Mouse (Mus musculus): ENCODE results near the gene Zfx. TPM values are rescaled to one million over a fixed set of nuclear protein-coding genes. Genes with fewer than 3 reads are reported as not detected.

Zfx gene
- polyA plus RNA-seq, 1 experiment: 4.1 TPM

DNA sequence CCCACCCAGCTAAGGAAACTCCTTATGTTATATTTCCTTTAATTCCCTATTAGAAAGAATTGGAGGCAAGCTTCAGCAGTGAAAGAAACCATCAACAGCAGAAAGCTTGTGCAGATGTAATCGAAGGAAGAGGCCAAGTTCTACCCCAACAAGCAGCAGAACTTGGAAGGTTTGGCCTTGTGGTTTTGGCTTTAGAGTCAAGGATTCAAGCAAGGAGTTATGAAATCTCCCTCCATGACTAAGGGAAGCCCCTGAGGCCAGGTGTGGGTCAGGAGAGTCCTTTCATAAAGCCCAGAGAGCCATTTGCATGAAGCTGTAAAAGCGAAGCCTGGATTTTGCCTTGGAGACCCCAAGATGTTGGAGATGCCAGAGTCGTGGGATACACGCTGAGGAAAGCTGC is 11.6 kb upstream of the Zfx start:
- Histone ChIP-seq H3K27me3 (ENCODE audit: control insufficient read depth, insufficient read depth, low read length) (no peaks in the 10 kb centered on the region), H3K4me3 (ENCODE audit: control insufficient read depth, low read depth, low read length) (no peak overlapping the region), H3K36me3 (ENCODE audit: control insufficient read depth, insufficient read depth, low read length) (no peaks in the 10 kb centered on the region), H3K27ac (ENCODE audit: control insufficient read depth, insufficient read depth, low read depth, low read length) (no peak overlapping the region), H3K4me1 (ENCODE audit: control insufficient read depth, insufficient read depth, low read length) (no peaks in the 10 kb centered on the region)
- no peak for TF ChIP-seq CTCF (IDR thresholded peaks at IDR 0.05; ENCODE audit: control insufficient read depth, insufficient read depth, insufficient replicate concordance, low read depth, low read length)
- TF ChIP-seq POLR2A (IDR thresholded peaks at IDR 0.05; ENCODE audit: control insufficient read depth, low read depth, low read length): no peak

- no peaks in the 10 kb centered on the region for H3K27me3 ChIP-seq (ENCODE audit: control insufficient read depth, insufficient read depth, low read length)
- no peak overlapping the region for H3K4me3 ChIP-seq (ENCODE audit: control insufficient read depth, low read depth, low read length)
- no peak overlapping the region for H3K27ac ChIP-seq (ENCODE audit: control insufficient read depth, insufficient read depth, low read depth, low read length)
- TF ChIP-seq POLR2A (IDR thresholded peaks at IDR 0.05; ENCODE audit: control insufficient read depth, low read depth, low read length) (no peak), CTCF (IDR thresholded peaks at IDR 0.05; ENCODE audit: control insufficient read depth, insufficient read depth, insufficient replicate concordance, low read depth, low read length) (no peak)
- H3K36me3 ChIP-seq (ENCODE audit: control insufficient read depth, insufficient read depth, low read length): no peaks in the 10 kb centered on the region
- H3K4me1 ChIP-seq (ENCODE audit: control insufficient read depth, insufficient read depth, low read length): no peaks in the 10 kb centered on the region
These were observed 10.0 kb upstream of the Zfx start for GRCm38 (mm10) chrX:94133551-94133950.

DNA sequence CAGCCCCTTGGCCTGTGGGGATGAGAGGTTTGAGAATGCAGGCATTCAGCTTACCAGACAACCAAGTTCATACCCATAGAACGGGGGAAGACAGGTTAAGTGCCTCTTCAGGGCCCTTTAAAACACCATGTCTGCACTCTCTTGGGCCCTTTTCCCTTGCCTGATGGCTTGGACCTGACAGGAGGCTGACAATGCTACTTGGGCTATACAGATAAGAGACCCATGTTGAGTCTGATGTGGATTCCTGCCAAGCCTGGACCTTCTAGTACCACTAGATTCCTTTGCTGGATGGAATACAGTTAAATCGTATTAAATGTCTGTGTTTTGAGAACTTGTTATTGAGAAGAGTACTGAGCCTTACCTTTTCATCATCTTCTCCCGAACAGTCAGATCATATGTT is 8.7 kb upstream of the Zfx start:
- TF ChIP-seq POLR2A (IDR thresholded peaks at IDR 0.05; ENCODE audit: control insufficient read depth, low read depth, low read length) (no peak), CTCF (IDR thresholded peaks at IDR 0.05; ENCODE audit: control insufficient read depth, insufficient read depth, insufficient replicate concordance, low read depth, low read length) (no peak)
- Histone ChIP-seq H3K27ac (ENCODE audit: control insufficient read depth, insufficient read depth, low read depth, low read length) (no peak overlapping the region), H3K4me1 (ENCODE audit: control insufficient read depth, insufficient read depth, low read length) (no peaks in the 10 kb centered on the region), H3K36me3 (ENCODE audit: control insufficient read depth, insufficient read depth, low read length) (no peaks in the 10 kb centered on the region), H3K27me3 (ENCODE audit: control insufficient read depth, insufficient read depth, low read length) (no peaks in the 10 kb centered on the region), H3K4me3 (ENCODE audit: control insufficient read depth, low read depth, low read length) (no peak overlapping the region)

- H3K36me3 ChIP-seq (ENCODE audit: control insufficient read depth, insufficient read depth, low read length): no peaks in the 10 kb centered on the region
- H3K4me3 ChIP-seq (ENCODE audit: control insufficient read depth, low read depth, low read length): no peak overlapping the region
- H3K4me1 ChIP-seq (ENCODE audit: control insufficient read depth, insufficient read depth, low read length): no peaks in the 10 kb centered on the region
- H3K27me3 ChIP-seq (ENCODE audit: control insufficient read depth, insufficient read depth, low read length): no peaks in the 10 kb centered on the region
- H3K27ac ChIP-seq (ENCODE audit: control insufficient read depth, insufficient read depth, low read depth, low read length): no peak overlapping the region
- TF ChIP-seq POLR2A (IDR thresholded peaks at IDR 0.05; ENCODE audit: control insufficient read depth, low read depth, low read length): no peak
- TF ChIP-seq CTCF (IDR thresholded peaks at IDR 0.05; ENCODE audit: control insufficient read depth, insufficient read depth, insufficient replicate concordance, low read depth, low read length): no peak
These were observed 6.2 kb upstream of the Zfx start for GRCm38 (mm10) chrX:94129712-94130111.

- Histone ChIP-seq H3K27me3 (ENCODE audit: control insufficient read depth, insufficient read depth, low read length) (no peaks in the 10 kb centered on the region), H3K4me1 (ENCODE audit: control insufficient read depth, insufficient read depth, low read length) (no peaks in the 10 kb centered on the region; the same call in 1 of the 2 replicates), H3K4me3 (ENCODE audit: control insufficient read depth, low read depth, low read length) (no peak overlapping the region), H3K27ac (ENCODE audit: control insufficient read depth, insufficient read depth, low read depth, low read length) (no peak overlapping the region), H3K36me3 (ENCODE audit: control insufficient read depth, insufficient read depth, low read length) (no peaks in the 10 kb centered on the region)
- no peak for TF ChIP-seq CTCF (IDR thresholded peaks at IDR 0.05; ENCODE audit: control insufficient read depth, insufficient read depth, insufficient replicate concordance, low read depth, low read length)
- TF ChIP-seq POLR2A (IDR thresholded peaks at IDR 0.05; ENCODE audit: control insufficient read depth, low read depth, low read length): no peak
These were observed 2.4 kb upstream of the Zfx start for GRCm38 (mm10) chrX:94125950-94126349.

GRCm38 (mm10) chrX:94122709-94123058 is 818 bp downstream of the Zfx start:
- peak overlapping the region; percentile 92 for H3K4me3 ChIP-seq (ENCODE audit: control insufficient read depth, low read depth, low read length)
- H3K27me3 ChIP-seq (ENCODE audit: control insufficient read depth, insufficient read depth, low read length): no peaks in the 10 kb centered on the region
- no peak for TF ChIP-seq CTCF (IDR thresholded peaks at IDR 0.05; ENCODE audit: control insufficient read depth, insufficient read depth, insufficient replicate concordance, low read depth, low read length)
- TF ChIP-seq POLR2A (IDR thresholded peaks at IDR 0.05; ENCODE audit: control insufficient read depth, low read depth, low read length): no peak
- H3K4me1 ChIP-seq (ENCODE audit: control insufficient read depth, insufficient read depth, low read length): no peaks in the 10 kb centered on the region; the same call in 1 of the 2 replicates
- peak overlapping the region; percentile 97 for H3K27ac ChIP-seq (ENCODE audit: control insufficient read depth, insufficient read depth, low read depth, low read length)
- H3K36me3 ChIP-seq (ENCODE audit: control insufficient read depth, insufficient read depth, low read length): no peaks in the 10 kb centered on the region

- peak overlapping the region; percentile 97 for H3K27ac ChIP-seq (ENCODE audit: control insufficient read depth, insufficient read depth, low read depth, low read length)
- no peak for TF ChIP-seq CTCF (IDR thresholded peaks at IDR 0.05; ENCODE audit: control insufficient read depth, insufficient read depth, insufficient replicate concordance, low read depth, low read length)
- peak; percentile 45; the same call in 1 of the 2 replicates for TF ChIP-seq POLR2A (IDR thresholded peaks at IDR 0.05; ENCODE audit: control insufficient read depth, low read depth, low read length)
- no peaks in the 10 kb centered on the region for H3K27me3 ChIP-seq (ENCODE audit: control insufficient read depth, insufficient read depth, low read length)
- peak overlapping the region; percentile 92 for H3K4me3 ChIP-seq (ENCODE audit: control insufficient read depth, low read depth, low read length)
- no peaks in the 10 kb centered on the region for H3K36me3 ChIP-seq (ENCODE audit: control insufficient read depth, insufficient read depth, low read length)
- no peaks in the 10 kb centered on the region; the same call in 1 of the 2 replicates for H3K4me1 ChIP-seq (ENCODE audit: control insufficient read depth, insufficient read depth, low read length)
These were observed 1.4 kb downstream of the Zfx start for GRCm38 (mm10) chrX:94121866-94122708.

Measured in testis, adult 2 months (tissue).